Mouse (Mus musculus) kidney, adult 2 months (tissue): ENCODE results near the gene Pla2g5. TPM values are rescaled to one million over a fixed set of nuclear protein-coding genes. Genes with fewer than 3 reads are reported as not detected.
"Not testable (repeated sequence)": the region's sequence is repeated elsewhere in the genome, so short reads cannot be mapped to it uniquely, and the experiment has no call there.

Source experiments
- DNase-seq: peaks from one replicate; pipeline ENCODE4 v3.0.0; 2021
- H3K27ac ChIP-seq: fragments of 200-500 bp; 2 replicates; pipeline ENCODE4 v1.5.1; 2012; ENCODE audit warnings: low read depth, low read length, control low read depth, inconsistent platforms; ENCODE audit not compliant: insufficient read depth
- H3K27me3 ChIP-seq: fragments of 200-500 bp; replicated peaks from 2 replicates; pipeline ENCODE4 v1.6.1; 2012; ENCODE audit warnings: mild to moderate bottlenecking, moderate library complexity, low read length, inconsistent platforms; ENCODE audit not compliant: control insufficient read depth, insufficient read depth
- H3K36me3 ChIP-seq: fragments of 200-500 bp; 2 replicates; pipeline ENCODE4 v1.6.1; 2012; ENCODE audit warnings: mild to moderate bottlenecking, moderate library complexity, low read length, inconsistent platforms; ENCODE audit not compliant: control insufficient read depth, insufficient read depth
- H3K4me1 ChIP-seq: fragments of 200-500 bp; 2 replicates; pipeline ENCODE4 v1.6.1; 2011; ENCODE audit warnings: low read length; ENCODE audit not compliant: control insufficient read depth, insufficient read depth
- H3K4me3 ChIP-seq: fragments of 200-500 bp; 2 replicates; pipeline ENCODE4 v1.5.1; 2011; ENCODE audit warnings: mild to moderate bottlenecking, low read depth, low read length, control low read depth; ENCODE audit not compliant: insufficient read depth
- CTCF ChIP-seq: fragments of 200-500 bp; conservative IDR thresholded peaks from 2 replicates; pipeline ENCODE4 v1.5.1; 2011; ENCODE audit warnings: low read depth, mild to moderate bottlenecking, control low read depth, low read length, moderate library complexity, mixed read lengths; ENCODE audit not compliant: insufficient read depth, insufficient read length
- POLR2A ChIP-seq: fragments of 200-500 bp; IDR thresholded peaks from one replicate; pipeline ENCODE4 v1.6.1; 2011; ENCODE audit warnings: low read depth, low read length, control low read depth
- WGBS: fragments of 180-500 bp; shearing (Covaris S2); methylation state at CpG from one replicate; pipeline ENCODE4 v1.1.7; 2018; 5-methylcytosine and 5-hydroxymethylcytosine counted together
- polyA plus RNA-seq: library from polyadenylated mRNA; depleted of rRNA; stranded (reverse); fragments of >200 nt; gene quantifications from 2 replicates; pipeline ENCODE4 v1.2.3, GENCODE M21; 2012; rRNA removed

The Pla2g5 gene
- polyA plus RNA-seq, result 63.0 and 66.1 TPM in 2 replicates

GRCm38 (mm10) chr4:138863344-138863998, at the start of gene Pla2g5:
TSS of gene Pla2g5 (minus strand) at chr4:138863482.
- no peaks in the 10 kb centered on the region for H3K36me3 ChIP-seq
- no peak within 1 kb of the TSS for H3K27ac ChIP-seq
- peak; percentile 40 for DNase-seq
- no peak for TF ChIP-seq CTCF
- TF ChIP-seq POLR2A, result no peak
- no peaks in the 10 kb centered on the region for H3K27me3 ChIP-seq
- no peak within 1 kb of the TSS for H3K4me3 ChIP-seq
- no peaks in the 10 kb centered on the region for H3K4me1 ChIP-seq
- 55% methylated on average over 10 of the region's 10 CpGs for WGBS

DNA sequence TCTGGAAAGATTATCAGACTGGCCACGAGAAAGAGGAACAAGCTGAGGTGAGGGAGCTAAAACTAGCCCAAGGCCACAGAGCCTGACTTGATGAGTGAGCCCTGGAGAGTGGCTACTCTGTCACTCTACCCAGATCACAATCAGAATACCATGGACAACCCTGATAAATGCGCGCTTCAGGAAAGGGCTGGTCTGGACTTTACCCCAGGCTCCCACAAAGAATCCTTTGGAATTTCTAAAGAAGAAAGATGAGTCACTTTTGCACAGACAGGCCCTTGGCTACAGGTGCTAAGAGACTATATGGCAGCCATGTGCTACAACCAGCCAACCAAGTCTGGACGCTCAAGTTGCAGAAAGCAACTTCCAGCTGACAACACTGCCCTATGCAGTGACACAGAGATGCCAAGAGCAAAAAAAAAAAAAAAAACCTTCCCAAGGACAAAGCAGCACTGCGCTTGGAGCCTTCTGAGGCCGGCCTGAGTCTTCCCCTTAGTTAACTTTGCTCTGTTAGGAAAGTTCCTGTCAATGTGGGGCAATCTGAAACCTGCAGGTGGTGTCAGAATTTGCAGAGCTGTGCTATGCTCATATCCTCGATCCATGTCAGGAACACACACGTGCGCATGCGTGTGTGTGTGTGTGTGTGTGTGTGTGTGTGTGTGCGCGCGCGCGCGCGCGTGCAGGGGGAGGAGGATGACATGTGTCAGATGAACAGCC, 42.5 kb upstream of the Pla2g5 start:
- no peak for TF ChIP-seq CTCF
- no peak for TF ChIP-seq POLR2A
- WGBS, result 91% methylated on average over 18 of the region's 18 CpGs
- H3K4me1 ChIP-seq, result no peaks in the 10 kb centered on the region
- no peaks in the 10 kb centered on the region for H3K36me3 ChIP-seq
- H3K4me3 ChIP-seq, result no peak overlapping the region
- H3K27me3 ChIP-seq, result no peaks in the 10 kb centered on the region
- DNase-seq, result no peak
- no peak overlapping the region for H3K27ac ChIP-seq

GRCm38 (mm10) chr4:138899361-138899760, 36.1 kb upstream of the Pla2g5 start:
- 73% methylated on average over 7 of the region's 7 CpGs for WGBS

DNA sequence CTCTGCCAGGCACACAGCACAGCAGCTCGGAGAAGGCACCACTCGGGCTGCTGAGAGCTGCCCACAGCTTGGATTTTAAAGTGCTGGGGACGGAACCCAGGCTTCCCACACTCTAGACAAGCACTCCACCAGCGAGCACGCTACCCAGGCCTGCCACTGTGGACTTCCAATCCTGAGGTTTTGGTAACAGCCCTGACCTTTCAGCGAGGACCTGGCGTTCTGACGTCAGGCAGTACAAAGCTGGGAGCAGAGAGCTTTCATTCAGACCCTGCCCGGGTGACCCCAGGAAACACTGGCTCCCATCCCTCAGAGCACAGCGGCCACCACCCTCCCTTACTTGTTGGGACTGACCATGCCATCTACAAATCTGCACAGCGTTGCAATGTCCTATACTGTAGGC, 30.5 kb upstream of the Pla2g5 start:
- H3K27ac ChIP-seq, H3K27me3 ChIP-seq, H3K36me3 ChIP-seq, H3K4me1 ChIP-seq, H3K4me3 ChIP-seq, DNase-seq: not testable (repeated sequence)
- 95% methylated on average over 11 of the region's 11 CpGs for WGBS

More at GRCm38 (mm10) chr4:138899361-138899760, 36.1 kb upstream of the Pla2g5 start:
- Histone ChIP-seq H3K4me1 (no peaks in the 10 kb centered on the region), H3K36me3 (peaks cover 1% of the 10 kb centered on the region; the same call in 1 of the 2 replicates), H3K4me3 (no peak overlapping the region), H3K27ac (no peak overlapping the region), H3K27me3 (no peaks in the 10 kb centered on the region)
- no peak for DNase-seq
- no peak for TF ChIP-seq POLR2A
- no peak for TF ChIP-seq CTCF

DNA sequence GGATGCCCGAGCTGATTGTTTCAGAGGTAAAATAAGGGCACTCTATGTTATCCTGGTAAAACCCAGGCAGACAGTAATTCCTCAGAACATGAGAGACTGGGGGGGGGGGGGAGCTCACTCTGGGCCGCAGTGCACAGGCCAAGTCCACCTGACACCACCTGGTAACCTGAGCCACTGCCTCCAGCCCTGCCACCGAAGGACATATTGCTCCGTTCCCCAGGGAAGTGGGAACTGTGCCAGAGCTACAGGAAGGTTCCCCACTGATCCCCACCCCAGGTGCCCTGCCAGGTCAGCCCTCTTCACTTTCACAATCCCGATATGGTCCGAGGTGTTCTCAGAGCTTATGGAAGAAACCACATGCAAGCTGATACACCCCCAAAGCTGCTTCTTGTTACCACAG, 29.4 kb upstream of the Pla2g5 start:
- TF ChIP-seq POLR2A (no peak), CTCF (no peak)
- 67% methylated on average over 6 of the region's 6 CpGs for WGBS

GRCm38 (mm10) chr4:138889635-138890034, 26.4 kb upstream of the Pla2g5 start:
- Histone ChIP-seq H3K4me1 (no peaks in the 10 kb centered on the region), H3K4me3 (no peak overlapping the region), H3K36me3 (no peaks in the 10 kb centered on the region), H3K27me3 (no peaks in the 10 kb centered on the region), H3K27ac (no peak overlapping the region)
- TF ChIP-seq CTCF (no peak), POLR2A (no peak)
- DNase-seq, result no peak
- 80% methylated on average over 8 of the region's 8 CpGs for WGBS

More for the DNA sequence above, 29.4 kb upstream of the Pla2g5 start:
- peaks cover 1% of the 10 kb centered on the region; the same call in 1 of the 2 replicates for H3K36me3 ChIP-seq
- no peaks in the 10 kb centered on the region for H3K27me3 ChIP-seq
- H3K27ac ChIP-seq, result no peak overlapping the region
- no peaks in the 10 kb centered on the region for H3K4me1 ChIP-seq
- no peak overlapping the region for H3K4me3 ChIP-seq
- DNase-seq, result no peak

GRCm38 (mm10) chr4:138889165-138889564, 25.9 kb upstream of the Pla2g5 start:
- Histone ChIP-seq H3K4me1 (no peaks in the 10 kb centered on the region), H3K4me3 (no peak overlapping the region), H3K36me3 (no peaks in the 10 kb centered on the region), H3K27me3 (no peaks in the 10 kb centered on the region), H3K27ac (no peak overlapping the region)
- no peak for DNase-seq
- TF ChIP-seq POLR2A (no peak), CTCF (no peak)
- 74% methylated on average over 7 of the region's 7 CpGs for WGBS
